In the genomic region with DNA sequence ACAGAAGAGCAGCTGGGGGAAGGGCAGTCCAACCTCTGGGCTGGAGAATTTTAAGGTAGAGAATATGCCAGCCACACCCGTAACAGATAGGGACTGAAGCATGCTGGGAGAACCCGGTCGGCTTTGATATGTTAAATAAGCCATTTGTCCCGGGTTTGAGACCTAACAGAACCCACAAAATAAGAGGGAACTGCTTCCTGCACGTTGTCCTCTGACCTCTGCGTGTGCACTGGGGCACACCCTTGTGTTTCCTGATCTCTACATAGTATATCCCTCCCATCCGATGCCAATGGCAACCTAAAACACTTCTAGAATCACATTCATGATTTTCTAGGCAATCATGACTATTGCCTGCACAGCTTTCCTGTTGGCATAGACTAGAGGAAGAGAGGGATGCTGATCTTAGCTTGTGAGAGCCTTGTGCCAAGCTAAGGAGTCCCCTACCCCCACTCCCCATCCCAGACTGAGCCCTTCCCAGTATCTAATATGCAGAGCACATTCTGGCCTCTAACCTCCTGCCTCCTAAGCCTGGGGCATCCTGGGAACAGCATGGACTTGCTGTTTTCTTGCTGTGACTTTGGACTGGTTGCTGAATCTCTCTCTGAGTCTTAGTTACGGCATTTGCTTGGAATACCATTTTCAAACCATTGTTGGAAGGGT, we compare ENCODE assay signal across 18 mouse cellular contexts. TPM values are rescaled to one million over a fixed set of nuclear protein-coding genes. Genes with fewer than 3 reads are reported as not detected.
DNase-seq lines count a peak whose midpoint lies in the region.
"Had no signal": no experiment of that assay in that cellular context is flagged by ENCODE, and none has a peak within 500 bp of the region (broad histone marks: within the 10 kb centered on the region; RNA-seq: fewer than 3 reads in every experiment).

No protein-coding gene starts in this region.

- peak; percentile 54 for DNase-seq in heart, adult 11 months
- DNase-seq in heart, adult 18-20 months = no peak
- DNase-seq in ES-CJ7 (ENCODE audit: low read depth, low spot score) (peak; percentile 98), R1 (ENCODE audit: low read depth, low spot score) (peak; percentile 96), ZHBTc4 (ENCODE audit: low read depth, low spot score) (peak; percentile 86), MN1 (ENCODE audit: low spot score) (no peak)
- no peak for DNase-seq in adrenal gland, adult (ENCODE audit: inconsistent age in 2 of 2, low spot score in 1 of 2)
- no peak for DNase-seq in thymus, postnatal 25 days
- DNase-seq: adrenal gland, adult 8-10 months; adrenal gland, postnatal 14 days; adrenal gland, postnatal 36 days; B cell, adult 2 months; cerebellum, adult 11-12 months; cerebellum, adult 2 months; cerebellum, adult 9-10 months; cerebellum, postnatal 10 days; cerebellum, postnatal 25 days; forebrain, postnatal 0 days had no signal

RNA-seq across cellular contexts. Expression of a gene that starts 31.1 kb away (rescaled TPM):
- total RNA-seq in heart, adult 18-20 months (2021) = 10 to 100 TPM; 18.4 to 23.1 TPM

Comparison
In these comparisons a context has a peak if more than half of its experiments do, and no peak if none do; other contexts are left out.
1. DNase-seq: peak in heart, adult 11 months (single experiment), ES-CJ7 (single experiment), R1 (single experiment) and ZHBTc4 (single experiment); none in heart, adult 18-20 months (0 of 2), adrenal gland, adult (0 of 2), MN1 (single experiment) and thymus, postnatal 25 days (single experiment).